Mouse (Mus musculus) forebrain, postnatal 0 days (tissue): ENCODE measurements around the gene Dock7. TPM values are rescaled to one million over a fixed set of nuclear protein-coding genes. Genes with fewer than 3 reads are reported as not detected.

Source experiments
- ATAC-seq: fragments of 200-750 bp; cut with Nextera tagmentation; 2 replicates; pipeline ENCODE4 v1.8.0; 2017; ENCODE audit warnings: mild to moderate bottlenecking, moderate library complexity
- DNase-seq: peaks from one replicate; pipeline ENCODE4 v3.0.0-alpha.2; 2015
- H3K27ac ChIP-seq: fragments of 300-500 bp; sonication (generic); 2 replicates; pipeline ENCODE4 v1.5.1; 2014; ENCODE audit warnings: low read depth, mild to moderate bottlenecking, antibody characterized with exemption, low read length, moderate library complexity, mixed read lengths
- H3K27me3 ChIP-seq: fragments of 300-500 bp; sonication (generic); 2 replicates; pipeline ENCODE4 v1.6.1; 2014; ENCODE audit warnings: mild to moderate bottlenecking, low read length, mixed read lengths; ENCODE audit not compliant: insufficient read depth
- H3K36me3 ChIP-seq: fragments of 300-500 bp; sonication (generic); 2 replicates; pipeline ENCODE4 v1.6.1; 2014; ENCODE audit warnings: mild to moderate bottlenecking, moderate library complexity; ENCODE audit not compliant: insufficient read depth
- H3K4me1 ChIP-seq: fragments of 300-500 bp; sonication (generic); 2 replicates; pipeline ENCODE4 v1.6.1; 2014; ENCODE audit warnings: antibody characterized with exemption; ENCODE audit not compliant: insufficient read depth
- H3K4me2 ChIP-seq: fragments of 300-500 bp; sonication (generic); 2 replicates; pipeline ENCODE4 v1.6.1; 2014; ENCODE audit warnings: low read depth, mild to moderate bottlenecking, moderate library complexity
- H3K4me3 ChIP-seq: fragments of 300-500 bp; sonication (generic); 2 replicates; pipeline ENCODE4 v1.5.1; 2014; ENCODE audit warnings: low read depth, low read length, mixed read lengths
- H3K9ac ChIP-seq: fragments of 300-500 bp; sonication (generic); 2 replicates; pipeline ENCODE4 v1.6.1; 2014; ENCODE audit warnings: mild to moderate bottlenecking
- H3K9me3 ChIP-seq: fragments of 300-500 bp; sonication (generic); 2 replicates; pipeline ENCODE4 v1.6.1; 2016; ENCODE audit warnings: low read length
- CTCF ChIP-seq: sonication (generic); IDR thresholded peaks from 2 replicates; pipeline ENCODE4 v1.5.1; 2016; ENCODE audit warnings: antibody characterized with exemption, control low read depth, low read depth
- WGBS: fragments of 180-500 bp; shearing (Covaris S2); extraction: QIAGEN DNeasy Blood & Tissue Kit; methylation state at CpG from one replicate; pipeline ENCODE4 v1.1.7; 2014; 5-methylcytosine and 5-hydroxymethylcytosine counted together
- polyA plus RNA-seq: library from polyadenylated mRNA; unstranded; fragments of >200 nt; fragmentation: Nextera tagmentation; extraction: Ambion mirVana; gene quantifications from 2 replicates; pipeline ENCODE4 v1.2.1, GENCODE M21; 2015
- total RNA-seq: library from RNA; depleted of rRNA; stranded (reverse); fragments of >200 nt; gene quantifications from 2 replicates; pipeline ENCODE4 v1.2.3, GENCODE M21; 2014

Gene Dock7
- total and polyA plus RNA-seq, 2 experiments from 2014 or later: 34.1 to 108 TPM

GRCm38 (mm10) chr4:99137986-99138641 lies 17.4 kb upstream of the Dock7 start:
- DNase-seq: no peak
- no peak for ATAC-seq
- 88% methylated on average over 8 of the region's 8 CpGs for WGBS
- Histone ChIP-seq H3K9ac (no peak overlapping the region), H3K27ac (no peak overlapping the region), H3K9me3 (no peaks in the 10 kb centered on the region), H3K4me3 (no peak overlapping the region), H3K4me2 (no peak overlapping the region), H3K27me3 (no peaks in the 10 kb centered on the region), H3K4me1 (no peaks in the 10 kb centered on the region), H3K36me3 (no peaks in the 10 kb centered on the region)
- TF ChIP-seq CTCF: no peak

GRCm38 (mm10) chr4:99134522-99134921 lies 13.8 kb upstream of the Dock7 start:
- no peaks in the 10 kb centered on the region for H3K4me1 ChIP-seq
- no peak overlapping the region for H3K4me3 ChIP-seq
- H3K27me3 ChIP-seq: no peaks in the 10 kb centered on the region
- 65% methylated on average over 3 of the region's 3 CpGs for WGBS
- H3K9ac ChIP-seq: no peak overlapping the region
- H3K36me3 ChIP-seq: no peaks in the 10 kb centered on the region
- no peaks in the 10 kb centered on the region for H3K9me3 ChIP-seq
- no peak for ATAC-seq
- TF ChIP-seq CTCF: no peak
- H3K27ac ChIP-seq: no peak overlapping the region
- no peak for DNase-seq
- H3K4me2 ChIP-seq: no peak overlapping the region

DNA sequence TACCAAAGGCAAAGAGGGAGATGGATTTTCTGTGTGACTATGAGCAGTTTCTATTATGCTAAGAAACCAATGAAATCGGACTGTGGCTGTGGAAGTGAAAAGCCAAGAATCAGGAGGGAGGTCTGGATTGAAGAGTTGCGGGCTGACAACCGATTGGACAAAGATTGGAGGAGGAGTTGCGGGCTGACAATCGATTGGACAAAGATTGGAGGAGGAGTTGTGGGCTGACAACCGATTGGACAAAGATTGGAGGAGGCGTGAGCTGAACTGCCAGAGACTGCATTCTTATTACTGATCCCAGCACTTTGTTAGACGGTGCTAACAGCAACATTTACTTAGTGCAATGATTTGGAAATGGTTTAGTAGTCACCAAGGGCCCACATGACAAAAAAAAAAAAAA lies 12.6 kb upstream of the Dock7 start:
- Histone ChIP-seq H3K4me2 (no peak overlapping the region), H3K27ac (no peak overlapping the region), H3K9ac (no peak overlapping the region), H3K27me3 (no peaks in the 10 kb centered on the region), H3K4me1 (no peaks in the 10 kb centered on the region), H3K4me3 (no peak overlapping the region), H3K9me3 (no peaks in the 10 kb centered on the region), H3K36me3 (no peaks in the 10 kb centered on the region)
- DNase-seq (no peak), ATAC-seq (no peak)
- TF ChIP-seq CTCF: no peak
- 81% methylated on average over 8 of the region's 8 CpGs for WGBS

DNA sequence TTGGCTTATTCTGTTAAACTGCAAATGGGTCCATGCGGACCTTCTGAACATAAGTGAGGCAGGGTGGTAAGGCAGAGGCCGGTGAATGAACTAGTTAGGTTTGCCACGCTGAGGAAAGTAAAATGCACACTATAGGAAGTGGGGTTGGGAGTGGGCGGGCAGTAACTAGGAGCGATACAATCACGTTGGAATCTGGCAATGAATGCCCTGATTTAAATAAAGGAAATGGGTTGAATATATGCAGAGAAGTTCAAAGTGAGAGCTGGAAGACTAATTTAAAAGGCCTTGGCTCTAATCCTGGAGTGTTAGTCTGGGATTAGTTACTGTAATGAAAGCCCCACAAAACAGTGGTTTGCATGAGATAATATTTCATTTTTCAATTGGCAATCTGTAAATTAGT lies 12.0 kb upstream of the Dock7 start:
- DNase-seq (no peak), ATAC-seq (no peak)
- WGBS: 25% methylated on average over 6 of the region's 6 CpGs
- no peak overlapping the region for H3K4me2 ChIP-seq
- no peak overlapping the region for H3K9ac ChIP-seq
- no peaks in the 10 kb centered on the region for H3K36me3 ChIP-seq
- H3K4me1 ChIP-seq: no peaks in the 10 kb centered on the region
- no peak for TF ChIP-seq CTCF
- no peak overlapping the region for H3K27ac ChIP-seq
- no peaks in the 10 kb centered on the region for H3K27me3 ChIP-seq
- no peaks in the 10 kb centered on the region for H3K9me3 ChIP-seq
- no peak overlapping the region for H3K4me3 ChIP-seq

DNA sequence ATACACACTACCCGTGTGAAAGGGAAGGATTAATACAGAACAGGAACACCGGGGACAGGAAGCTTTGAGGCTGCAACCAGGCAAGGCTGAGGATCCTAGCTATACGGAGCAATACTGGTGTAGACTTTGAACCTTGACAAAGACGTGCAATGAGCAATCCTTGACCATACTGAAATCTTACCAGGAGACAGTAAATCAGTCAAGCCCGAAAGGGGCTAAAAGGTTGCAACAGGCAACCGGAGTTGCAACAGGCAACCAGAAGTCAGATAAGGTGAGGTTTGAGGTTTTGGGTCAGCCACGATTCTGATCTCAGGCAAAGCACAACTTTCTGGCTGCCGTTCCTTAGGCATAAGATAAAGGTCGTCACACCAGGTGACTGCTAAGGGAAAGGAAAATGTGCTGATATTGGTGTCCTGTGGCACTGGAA lies 10.5 kb upstream of the Dock7 start:
- Histone ChIP-seq H3K9me3 (no peaks in the 10 kb centered on the region), H3K27ac (no peak overlapping the region), H3K4me2 (no peak overlapping the region), H3K4me1 (no peaks in the 10 kb centered on the region), H3K4me3 (no peak overlapping the region), H3K27me3 (no peaks in the 10 kb centered on the region), H3K36me3 (no peaks in the 10 kb centered on the region), H3K9ac (no peak overlapping the region)
- DNase-seq (no peak), ATAC-seq (no peak)
- TF ChIP-seq CTCF: no peak
- 93% methylated on average over 9 of the region's 9 CpGs for WGBS

- Histone ChIP-seq H3K9ac (no peak overlapping the region), H3K4me2 (no peak overlapping the region), H3K36me3 (no peaks in the 10 kb centered on the region), H3K27me3 (no peaks in the 10 kb centered on the region), H3K4me1 (peaks cover 23% of the 10 kb centered on the region), H3K9me3 (no peaks in the 10 kb centered on the region), H3K27ac (no peak overlapping the region), H3K4me3 (no peak overlapping the region)
- DNase-seq (no peak), ATAC-seq (no peak)
- no peak for TF ChIP-seq CTCF
- WGBS: 31% methylated on average over 3 of the region's 3 CpGs
These were observed 2.8 kb upstream of the Dock7 start for GRCm38 (mm10) chr4:99123546-99123945.

GRCm38 (mm10) chr4:99122786-99123185 lies 2.1 kb upstream of the Dock7 start:
- no peaks in the 10 kb centered on the region for H3K27me3 ChIP-seq
- no peaks in the 10 kb centered on the region for H3K36me3 ChIP-seq
- 71% methylated on average over 1 of the region's 1 CpGs for WGBS
- no peak overlapping the region for H3K27ac ChIP-seq
- H3K4me1 ChIP-seq: peaks cover 26% of the 10 kb centered on the region
- H3K4me2 ChIP-seq: no peak overlapping the region
- H3K4me3 ChIP-seq: no peak overlapping the region
- DNase-seq (no peak), ATAC-seq (no peak)
- TF ChIP-seq CTCF: no peak
- no peaks in the 10 kb centered on the region for H3K9me3 ChIP-seq
- H3K9ac ChIP-seq: no peak overlapping the region
